In the genomic region with DNA sequence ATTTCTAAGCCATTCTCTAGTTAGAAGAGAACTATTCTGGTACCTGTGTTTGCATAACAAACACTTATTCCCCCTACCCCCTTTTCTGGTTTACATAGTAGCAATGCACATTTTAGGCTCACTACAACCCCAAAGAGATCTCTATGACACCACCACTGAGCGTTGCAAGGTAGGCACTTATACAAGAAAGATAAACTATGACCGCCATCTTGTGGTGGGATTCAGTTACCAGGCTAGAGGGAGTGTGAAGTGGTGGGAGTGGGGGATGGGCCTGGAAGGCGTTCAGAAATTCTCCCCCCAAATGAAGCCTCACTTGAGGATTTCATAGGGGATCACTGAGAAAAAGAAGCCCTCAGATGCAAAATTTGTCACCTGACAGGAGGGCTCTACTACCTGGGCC, we compare ENCODE assay signal across 9 mouse cellular contexts.
DNase-seq lines count a peak whose midpoint lies in the region; ATAC-seq and TF ChIP-seq lines count a peak whose summit lies in the region.
"Had no signal": no experiment of that assay in that cellular context is flagged by ENCODE, and none has a peak within 500 bp of the region (broad histone marks: within the 10 kb centered on the region; RNA-seq: fewer than 3 reads in every experiment).

No protein-coding gene starts in this region.

- H3K27ac ChIP-seq in layer of hippocampus, adult 2 months: no peak overlapping the region
- H3K27ac ChIP-seq in forebrain, embryonic 16.5 days (ENCODE audit: low read length): no peak overlapping the region
- H3K27ac ChIP-seq: embryonic facial prominence, embryonic 15.5 days had no signal

- TF ChIP-seq CTCF in layer of hippocampus, adult 2 months (conservative IDR thresholded peaks at IDR 0.05): peak; percentile 64

- 29% methylated on average over 3 of the region's 3 CpGs for WGBS in forebrain, embryonic 16.5 days

- H3K9me3 ChIP-seq in forebrain, embryonic 16.5 days (ENCODE audit: control insufficient read depth, low read length): no peaks in the 10 kb centered on the region
- H3K9me3 ChIP-seq: embryonic facial prominence, embryonic 15.5 days had no signal

- H3K36me3 ChIP-seq in forebrain, embryonic 16.5 days (ENCODE audit: control insufficient read depth, insufficient read depth): no peaks in the 10 kb centered on the region
- H3K36me3 ChIP-seq: embryonic facial prominence, embryonic 15.5 days had no signal

- H3K4me1 ChIP-seq in forebrain, embryonic 16.5 days (replicated peaks; ENCODE audit: control insufficient read depth, insufficient read depth, low read length): no peaks in the 10 kb centered on the region; the same call in 1 of the 2 replicates
- H3K4me1 ChIP-seq: embryonic facial prominence, embryonic 15.5 days had no signal

- no peak overlapping the region for H3K4me3 ChIP-seq in layer of hippocampus, adult 2 months
- no peak overlapping the region for H3K4me3 ChIP-seq in forebrain, embryonic 16.5 days (replicated peaks; ENCODE audit: low read length)
- H3K4me3 ChIP-seq: embryonic facial prominence, embryonic 15.5 days had no signal

- H3K27me3 ChIP-seq in forebrain, embryonic 16.5 days (replicated peaks; ENCODE audit: control insufficient read depth, insufficient read depth, low read length): no peaks in the 10 kb centered on the region
- H3K27me3 ChIP-seq: embryonic facial prominence, embryonic 15.5 days had no signal

- peak; percentile 64; the same call in 1 of the 2 replicates for ATAC-seq in forebrain, embryonic 16.5 days
- peak; percentile 74 for ATAC-seq in megakaryocyte progenitor cell, adult 5-6 weeks (replicated peaks; ENCODE audit: poor library complexity)

- intact Hi-C loops in gastrocnemius, postnatal 14 days (cut with DNase I; ENCODE audit: low total_unique reads): no loop called here

- no peak overlapping the region for H3K9ac ChIP-seq in forebrain, embryonic 16.5 days (replicated peaks; ENCODE audit: low read depth, low read length)
- H3K9ac ChIP-seq: embryonic facial prominence, embryonic 15.5 days had no signal

- no peak overlapping the region for H3K4me2 ChIP-seq in forebrain, embryonic 16.5 days (ENCODE audit: low read length)
- H3K4me2 ChIP-seq: embryonic facial prominence, embryonic 15.5 days had no signal

- DNase-seq in layer of hippocampus, adult 2 months (ENCODE audit: low spot score in 2 of 2): no peak
- no peak for DNase-seq in layer of hippocampus, adult 9-10 months (ENCODE audit: low spot score)
- peak; percentile 12 for DNase-seq in brain, adult 2 months (ENCODE audit: low read depth, low spot score)
- DNase-seq in yolk sac, embryonic 10.5 days (ENCODE audit: low spot score): peak; percentile 18
- DNase-seq in ovary, postnatal 10 days (ENCODE audit: low spot score): no peak
- no peak for DNase-seq in gastrocnemius, postnatal 14 days

Comparison
In these comparisons a context has a peak if more than half of its experiments do, and no peak if none do; other contexts are left out.
1. DNase-seq: peak in brain, adult 2 months (single experiment) and yolk sac, embryonic 10.5 days (single experiment); none in layer of hippocampus, adult 2 months (0 of 2), layer of hippocampus, adult 9-10 months (single experiment), ovary, postnatal 10 days (single experiment) and gastrocnemius, postnatal 14 days (single experiment).